Mouse (Mus musculus) limb, embryonic 13.5 days (tissue): ENCODE measurements around the gene Mysm1. TPM values are rescaled to one million over a fixed set of nuclear protein-coding genes. Genes with fewer than 3 reads are reported as not detected.

Experiments
- ATAC-seq: fragments of 200-750 bp; cut with Nextera tagmentation; 2 replicates; pipeline ENCODE4 v1.8.0; 2017; ENCODE audit warnings: low read depth, moderate number of reproducible peaks, moderate TSS enrichment; ENCODE audit not compliant: low FRiP score
- H3K27ac ChIP-seq: fragments of 300-500 bp; sonication (generic); 2 replicates; pipeline ENCODE4 v1.5.1; 2015; ENCODE audit warnings: inconsistent platforms, mild to moderate bottlenecking, moderate library complexity
- H3K27me3 ChIP-seq: fragments of 300-500 bp; sonication (generic); 2 replicates; pipeline ENCODE4 v1.6.1; 2015; ENCODE audit warnings: mild to moderate bottlenecking, inconsistent platforms
- H3K36me3 ChIP-seq: fragments of 300-500 bp; sonication (generic); 2 replicates; pipeline ENCODE4 v1.6.1; 2015; ENCODE audit warnings: inconsistent platforms, mild to moderate bottlenecking, moderate library complexity
- H3K4me1 ChIP-seq: fragments of 300-500 bp; sonication (generic); 2 replicates; pipeline ENCODE4 v1.6.1; 2015; ENCODE audit warnings: inconsistent platforms
- H3K4me2 ChIP-seq: fragments of 300-500 bp; sonication (generic); replicated peaks from 2 replicates; pipeline ENCODE4 v1.6.1; 2015; ENCODE audit warnings: inconsistent platforms, mild to moderate bottlenecking, moderate library complexity
- H3K4me3 ChIP-seq: fragments of 300-500 bp; sonication (generic); 2 replicates; pipeline ENCODE4 v1.5.1; 2015; ENCODE audit warnings: moderate library complexity, mild to moderate bottlenecking, inconsistent platforms
- H3K9ac ChIP-seq: fragments of 300-500 bp; sonication (generic); 2 replicates; pipeline ENCODE4 v1.6.1; 2015; ENCODE audit warnings: mild to moderate bottlenecking, inconsistent platforms
- H3K9me3 ChIP-seq: fragments of 300-500 bp; sonication (generic); 2 replicates; pipeline ENCODE4 v1.6.1; 2016; ENCODE audit warnings: inconsistent platforms
- WGBS: fragments of 180-500 bp; shearing (Covaris S2); methylation state at CpG from one replicate; pipeline ENCODE4 v1.1.7; 2015; 5-methylcytosine and 5-hydroxymethylcytosine counted together
- polyA plus RNA-seq: library from polyadenylated mRNA; unstranded; fragments of >200 nt; fragmentation: Nextera tagmentation; extraction: Ambion mirVana; gene quantifications from 2 replicates; pipeline ENCODE4 v1.2.1, GENCODE M21; 2015

Mysm1 gene
- polyA plus RNA-seq = 34.2 and 35.3 TPM in 2 replicates

DNA sequence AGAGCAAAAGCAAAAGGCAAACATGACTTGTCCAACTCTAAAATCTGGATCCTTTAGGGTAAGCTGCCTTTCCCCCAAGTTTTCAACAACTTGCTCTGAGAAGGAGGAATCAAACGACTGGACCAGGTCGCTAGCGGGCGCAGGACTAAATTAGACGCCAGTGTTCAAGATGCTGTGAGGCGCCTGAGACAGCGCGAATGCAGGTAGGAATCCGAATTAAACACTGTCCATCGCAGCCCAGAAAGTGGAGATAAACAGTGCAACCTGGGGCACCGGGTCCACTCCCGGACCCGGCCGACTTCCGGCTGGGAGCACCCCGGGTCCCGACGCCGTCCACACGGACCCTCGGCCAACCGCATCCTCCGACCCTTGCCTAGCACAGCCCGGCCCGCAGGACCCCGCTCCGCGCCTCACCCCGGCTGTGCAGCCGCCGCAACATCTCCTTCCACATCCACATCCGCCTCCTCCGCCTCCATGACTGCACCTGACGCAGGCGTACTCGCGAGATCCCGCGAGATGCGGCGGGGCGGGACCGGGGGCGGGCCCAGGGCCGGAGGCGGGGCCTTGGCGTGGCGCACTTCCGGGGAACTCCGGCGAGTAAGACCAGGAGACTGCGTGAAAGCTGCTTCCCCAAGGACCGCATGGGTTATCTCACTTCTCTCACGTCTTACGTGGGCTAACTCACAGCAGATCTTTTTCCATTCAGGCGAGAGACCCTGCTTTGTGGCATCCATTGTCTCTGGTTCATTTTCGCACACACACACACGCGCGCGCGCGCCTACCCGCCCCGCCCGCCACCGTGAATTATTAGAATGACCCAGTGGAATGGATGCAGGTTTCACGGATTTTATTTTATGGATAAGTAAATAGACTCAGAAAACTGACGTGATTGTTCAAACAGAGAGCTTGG lies at the start of gene Mysm1:
Gene Mysm1, minus strand, starts transcription at position 511 of the 910 bp plus-strand sequence.
- Histone ChIP-seq H3K4me1 (peaks cover 15% of the 10 kb centered on the region), H3K36me3 (peaks cover 14% of the 10 kb centered on the region), H3K9me3 (no peaks in the 10 kb centered on the region), H3K27ac (peak within 1 kb of the TSS; percentile 75), H3K4me2 (peak within 1 kb of the TSS; percentile 81), H3K27me3 (no peaks in the 10 kb centered on the region), H3K4me3 (peak within 1 kb of the TSS; percentile 86), H3K9ac (peak within 1 kb of the TSS; percentile 92)
- ATAC-seq = peak; percentile 99
- under 1% methylated on average over 69 of the region's 69 CpGs for WGBS

DNA sequence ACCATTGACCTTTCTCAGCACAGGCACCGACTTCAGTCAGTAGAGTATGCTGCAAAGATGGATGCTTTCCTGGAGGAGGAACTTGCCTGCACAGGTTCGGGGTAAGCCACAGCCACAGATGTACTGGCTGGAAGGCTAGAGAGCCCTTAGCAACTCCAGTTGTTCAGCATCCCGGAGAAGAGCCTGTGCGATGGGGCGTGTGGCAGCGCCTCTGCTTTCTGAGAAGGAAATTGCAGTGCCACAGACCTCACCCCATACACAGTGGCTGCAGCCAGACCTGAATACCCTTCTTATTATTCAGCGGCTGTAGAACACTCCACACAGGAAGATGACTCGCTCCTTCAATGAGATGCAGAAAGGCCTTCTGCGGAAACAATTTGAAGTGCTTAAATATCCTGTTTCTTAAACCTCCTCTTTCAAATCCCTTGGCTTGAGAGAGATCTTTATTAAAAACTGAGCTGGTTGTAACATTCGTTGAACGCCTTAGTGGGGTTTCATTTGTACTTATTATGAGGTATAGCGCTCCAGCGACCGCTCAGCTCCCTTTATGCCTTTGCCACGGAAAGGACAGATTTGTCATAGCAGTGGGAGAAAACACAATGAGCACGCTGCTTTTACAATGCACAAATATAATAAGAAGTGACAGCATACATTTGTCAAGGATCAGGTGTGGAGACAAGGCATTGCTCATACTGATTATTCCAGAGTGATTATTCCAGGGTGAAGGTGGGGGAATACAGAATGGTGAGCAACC lies 47.1 kb upstream of the Mysm1 start:
- no peak for ATAC-seq
- 82% methylated on average over 16 of the region's 16 CpGs for WGBS
- H3K4me3 ChIP-seq = no peak overlapping the region

DNA sequence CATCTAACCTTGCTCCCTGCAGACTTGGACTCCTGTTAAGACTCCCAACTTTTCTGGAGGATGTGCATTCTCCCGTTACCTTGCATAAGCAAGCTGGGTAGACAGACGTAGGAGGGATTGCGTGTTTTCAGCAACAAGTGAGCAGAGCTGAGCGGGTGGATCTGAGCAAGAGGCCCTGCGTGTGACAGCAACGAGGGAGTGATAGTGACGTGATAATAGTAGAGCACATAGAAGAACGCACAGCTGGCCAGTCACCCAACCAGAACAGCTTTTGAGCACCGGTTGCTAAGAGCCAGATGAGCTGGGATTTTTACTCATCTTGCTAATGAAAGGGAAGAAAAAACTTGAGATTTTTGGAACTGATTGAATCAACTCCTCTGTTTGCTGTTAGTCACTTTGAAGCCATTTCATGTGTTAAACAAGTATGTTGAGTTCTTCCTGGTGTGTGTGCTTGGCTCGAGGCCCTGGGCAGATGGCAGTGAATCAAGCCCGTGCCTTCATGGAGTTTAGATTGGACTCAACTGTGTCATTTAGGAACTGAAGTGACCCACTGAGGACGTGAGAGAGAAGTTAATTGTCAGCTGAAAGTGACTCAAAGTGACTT lies 44.6 kb upstream of the Mysm1 start:
- H3K4me1 ChIP-seq = 0 out of 2 replicates have a peak, but pooled peaks cover 7% of the 10 kb centered on the region
- ATAC-seq = no peak
- H3K9ac ChIP-seq = no peak overlapping the region
- H3K27me3 ChIP-seq = no peaks in the 10 kb centered on the region
- H3K9me3 ChIP-seq = no peaks in the 10 kb centered on the region
- no peaks in the 10 kb centered on the region for H3K36me3 ChIP-seq
- H3K27ac ChIP-seq = no peak overlapping the region
- WGBS = 88% methylated on average over 12 of the region's 12 CpGs
- no peak overlapping the region for H3K4me2 ChIP-seq
- no peak overlapping the region for H3K4me3 ChIP-seq

More for the DNA sequence above, 47.1 kb upstream of the Mysm1 start:
- Histone ChIP-seq H3K9me3 (no peaks in the 10 kb centered on the region), H3K9ac (no peak overlapping the region), H3K4me1 (no peaks in the 10 kb centered on the region), H3K36me3 (no peaks in the 10 kb centered on the region), H3K4me2 (no peak overlapping the region), H3K27me3 (no peaks in the 10 kb centered on the region), H3K27ac (no peak overlapping the region)

DNA sequence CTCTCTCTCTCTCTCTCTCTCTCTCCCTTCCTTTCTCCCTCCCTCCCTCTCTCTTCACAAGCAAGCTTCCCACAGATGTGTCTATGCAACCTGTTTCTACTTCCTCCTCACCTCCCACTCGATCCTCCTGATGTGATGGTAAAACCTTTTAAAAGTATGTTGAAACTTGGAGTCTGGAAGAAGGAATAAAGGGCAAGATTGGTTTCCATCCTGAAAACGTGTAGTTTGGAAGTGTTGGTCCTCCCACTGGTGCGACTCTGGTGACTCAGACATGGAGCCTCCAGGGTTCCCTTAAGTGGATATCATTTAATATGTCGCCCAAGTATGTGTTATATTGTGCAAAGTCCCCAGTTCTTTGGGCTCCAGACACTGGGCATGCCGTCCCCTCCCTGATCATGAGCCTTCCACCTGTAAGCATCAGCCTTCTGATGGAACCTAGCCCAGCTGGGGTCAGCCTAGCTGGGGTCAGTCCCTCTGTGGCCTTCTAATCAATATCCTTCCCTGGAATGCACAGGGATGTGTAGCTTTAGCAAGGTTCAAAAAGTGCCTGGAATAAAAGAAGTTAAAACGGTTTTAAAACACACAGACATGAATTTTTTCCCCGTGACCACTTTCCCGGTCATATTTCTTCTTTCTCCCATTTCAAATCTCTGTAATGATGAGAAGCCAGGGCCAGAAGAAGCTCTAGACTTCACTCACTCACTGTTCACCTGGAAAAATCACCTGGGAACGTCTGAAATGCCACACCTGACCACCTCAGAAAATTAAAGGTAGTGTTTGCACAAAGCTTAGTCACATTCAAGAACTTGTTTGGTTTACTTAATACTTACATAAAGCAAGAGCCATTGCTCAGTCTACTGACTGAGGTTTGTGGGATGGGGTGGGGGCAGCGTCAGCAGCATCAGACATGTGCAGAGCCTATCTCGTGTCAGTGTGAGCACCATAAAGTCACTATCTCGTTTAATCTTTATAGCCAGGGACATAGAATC lies 43.0 kb upstream of the Mysm1 start:
- H3K27me3 ChIP-seq = no peaks in the 10 kb centered on the region
- H3K4me1 ChIP-seq = 0 out of 2 replicates have a peak, but pooled peaks cover 7% of the 10 kb centered on the region
- WGBS = 78% methylated on average over 12 of the region's 12 CpGs
- H3K9me3 ChIP-seq = no peaks in the 10 kb centered on the region
- no peak overlapping the region for H3K4me2 ChIP-seq
- H3K36me3 ChIP-seq = no peaks in the 10 kb centered on the region
- H3K4me3 ChIP-seq = no peak overlapping the region
- H3K9ac ChIP-seq = no peak overlapping the region
- ATAC-seq = no peak
- no peak overlapping the region for H3K27ac ChIP-seq

DNA sequence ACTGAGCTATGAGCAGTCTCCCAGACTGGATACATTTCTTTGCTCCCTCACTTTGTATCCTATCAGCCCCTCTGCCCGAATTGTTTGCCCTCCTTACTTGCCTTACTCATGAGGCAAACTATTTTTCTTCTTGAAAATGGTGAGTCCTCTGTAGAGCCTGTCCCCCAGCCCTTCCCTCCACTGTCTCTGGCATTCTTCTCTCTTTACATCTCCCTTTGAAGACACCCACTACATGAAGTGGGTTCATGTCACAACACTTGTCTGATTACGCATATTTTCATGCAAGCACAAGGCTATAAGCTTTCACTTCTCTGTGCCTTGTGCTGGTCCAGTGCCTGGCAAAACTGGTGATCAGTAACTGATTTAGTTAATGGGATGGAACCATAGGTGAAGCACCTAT lies 41.3 kb upstream of the Mysm1 start:
- 90% methylated on average over 2 of the region's 2 CpGs for WGBS
- H3K4me2 ChIP-seq = no peak overlapping the region
- H3K4me3 ChIP-seq = no peak overlapping the region
- 0 out of 2 replicates have a peak, but pooled peaks cover 7% of the 10 kb centered on the region for H3K4me1 ChIP-seq
- H3K36me3 ChIP-seq = no peaks in the 10 kb centered on the region
- H3K27ac ChIP-seq = no peak overlapping the region
- no peak overlapping the region for H3K9ac ChIP-seq
- no peak for ATAC-seq
- H3K27me3 ChIP-seq = no peaks in the 10 kb centered on the region
- no peaks in the 10 kb centered on the region for H3K9me3 ChIP-seq

DNA sequence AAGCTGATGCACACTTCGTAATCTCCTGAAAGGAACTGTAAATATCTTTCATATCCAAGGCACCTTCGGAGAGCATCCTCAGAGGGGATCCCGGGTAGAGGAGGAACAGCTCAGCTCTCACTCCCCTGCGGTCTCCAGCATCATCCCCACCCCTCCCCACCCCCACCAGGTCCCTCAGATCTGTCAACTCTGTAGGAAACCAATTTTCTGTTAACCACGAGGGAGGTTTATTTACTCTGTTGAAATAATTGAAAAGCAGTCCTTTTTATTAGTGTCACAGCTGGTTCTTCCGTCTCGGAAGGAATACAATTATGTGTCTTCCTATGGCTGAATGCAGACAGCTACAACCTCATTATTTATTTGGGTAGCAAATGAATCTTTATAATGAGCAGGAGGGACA lies 39.3 kb upstream of the Mysm1 start:
- H3K9me3 ChIP-seq = no peaks in the 10 kb centered on the region
- no peaks in the 10 kb centered on the region for H3K36me3 ChIP-seq
- no peak overlapping the region for H3K4me3 ChIP-seq
- no peaks in the 10 kb centered on the region for H3K27me3 ChIP-seq
- H3K27ac ChIP-seq = no peak overlapping the region
- WGBS = 35% methylated on average over 7 of the region's 7 CpGs
- 0 out of 2 replicates have a peak, but pooled peaks cover 7% of the 10 kb centered on the region for H3K4me1 ChIP-seq
- no peak overlapping the region for H3K4me2 ChIP-seq
- no peak for ATAC-seq
- no peak overlapping the region for H3K9ac ChIP-seq

DNA sequence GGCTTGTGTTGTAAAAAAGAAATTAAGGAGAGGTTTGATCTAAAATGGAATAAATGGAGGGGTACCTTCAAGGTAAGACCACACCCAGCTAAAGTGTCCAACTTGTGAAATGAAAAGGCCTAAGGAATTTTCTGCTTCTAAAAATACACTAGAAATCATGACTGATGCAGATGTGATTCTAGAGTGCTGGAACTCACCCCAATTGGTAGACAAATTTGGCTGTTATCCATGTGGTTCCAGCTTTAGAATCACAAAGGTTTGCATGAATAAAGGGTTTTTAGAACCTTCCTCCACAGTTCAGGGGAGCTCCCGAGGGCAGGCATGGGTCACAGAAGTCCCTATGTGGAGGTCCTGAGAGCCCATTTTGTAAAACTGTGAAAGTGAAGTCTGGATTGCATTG lies 33.8 kb upstream of the Mysm1 start:
- Histone ChIP-seq H3K27ac (no peak overlapping the region), H3K4me1 (no peaks in the 10 kb centered on the region), H3K27me3 (0 out of 2 replicates have a peak, but pooled peaks cover 2% of the 10 kb centered on the region), H3K4me2 (no peak overlapping the region), H3K9me3 (no peaks in the 10 kb centered on the region), H3K4me3 (no peak overlapping the region), H3K36me3 (no peaks in the 10 kb centered on the region), H3K9ac (no peak overlapping the region)
- WGBS = 77% methylated on average over 1 of the region's 1 CpGs
- no peak for ATAC-seq

DNA sequence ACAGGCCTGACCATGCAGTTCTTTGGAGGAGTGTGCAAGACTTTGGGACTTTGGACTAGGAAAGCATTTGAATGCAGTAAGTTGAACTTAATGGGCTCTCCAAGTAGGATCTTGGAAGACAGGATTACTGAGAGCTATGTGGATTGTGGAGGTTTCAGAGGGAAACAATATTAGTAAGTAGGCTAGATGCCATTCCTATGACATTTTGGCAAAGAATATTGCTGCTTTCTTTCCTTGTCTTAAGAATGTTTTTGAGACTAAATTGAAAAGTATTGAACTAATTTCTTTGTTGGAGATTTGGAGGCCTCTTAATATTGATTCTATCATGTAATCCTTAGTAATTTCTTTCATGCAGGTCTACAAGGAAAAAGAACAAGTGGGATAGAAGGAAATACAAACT lies 33.4 kb upstream of the Mysm1 start:
- H3K4me3 ChIP-seq = no peak overlapping the region
- H3K9ac ChIP-seq = no peak overlapping the region
- H3K4me1 ChIP-seq = no peaks in the 10 kb centered on the region
- no peaks in the 10 kb centered on the region for H3K9me3 ChIP-seq
- no peaks in the 10 kb centered on the region for H3K36me3 ChIP-seq
- no peak for ATAC-seq
- H3K27me3 ChIP-seq = 0 out of 2 replicates have a peak, but pooled peaks cover 2% of the 10 kb centered on the region
- no peak overlapping the region for H3K27ac ChIP-seq
- no peak overlapping the region for H3K4me2 ChIP-seq

DNA sequence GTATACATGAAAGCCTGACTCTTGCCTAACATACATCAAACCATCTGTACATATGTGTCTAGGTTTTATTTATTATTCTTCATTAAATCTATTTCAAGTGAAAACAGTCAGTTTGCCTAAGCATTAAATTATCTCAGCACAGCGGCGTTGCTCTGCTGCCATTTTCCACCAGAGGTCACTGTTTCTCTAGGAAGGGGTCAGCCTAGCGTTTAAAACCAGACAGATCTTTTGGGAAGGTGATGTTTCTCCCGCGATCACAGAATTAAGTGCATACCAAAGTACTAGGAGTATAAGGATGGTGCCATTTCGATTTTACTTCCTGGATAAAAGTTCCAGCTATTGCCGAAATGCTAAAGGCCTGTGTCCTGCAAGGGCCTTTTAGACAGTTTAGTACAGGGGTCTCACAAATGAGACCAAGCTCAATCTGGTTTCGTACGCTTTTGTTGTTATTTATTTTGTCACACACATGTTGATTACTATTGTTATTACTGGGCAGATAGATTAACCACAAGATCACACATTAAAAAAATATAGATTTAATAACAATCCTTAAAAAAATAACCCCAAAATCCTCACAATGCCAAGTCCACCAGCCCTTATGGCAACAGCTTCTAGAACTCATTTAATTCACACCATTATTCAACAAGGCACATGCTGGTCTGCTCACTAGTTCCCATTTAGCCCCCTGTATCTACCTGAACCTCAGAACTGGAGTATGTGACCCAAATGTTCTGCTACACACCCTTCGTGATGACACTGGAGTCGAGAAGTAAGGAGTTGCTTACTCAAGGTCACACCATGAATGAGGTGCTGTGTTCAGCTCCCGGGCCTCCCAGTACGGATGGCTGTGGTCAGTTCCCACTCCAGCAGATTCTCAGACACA lies 29.5 kb upstream of the Mysm1 start:
- 46% methylated on average over 13 of the region's 13 CpGs for WGBS
- no peaks in the 10 kb centered on the region for H3K4me1 ChIP-seq

DNA sequence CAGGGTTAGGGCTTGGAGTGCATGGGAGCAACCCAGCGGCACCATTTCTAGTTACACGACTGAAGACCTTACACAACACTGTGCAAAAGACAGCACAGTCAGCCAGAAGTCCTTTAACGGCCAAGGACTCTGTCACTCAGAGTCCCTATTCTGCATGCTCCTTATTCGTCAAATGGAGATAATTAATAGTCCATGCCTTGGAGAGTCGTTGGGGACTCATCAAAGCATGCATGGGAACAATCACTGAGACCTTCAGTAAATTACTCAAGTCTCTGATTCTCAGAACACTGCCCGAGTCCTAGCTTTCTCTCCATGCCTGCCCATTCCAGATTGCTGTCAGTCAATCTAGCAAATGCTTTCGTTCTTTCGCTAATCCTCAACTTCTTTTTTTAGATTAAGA lies 28.9 kb upstream of the Mysm1 start:
- Histone ChIP-seq H3K27ac (no peak overlapping the region), H3K9me3 (no peaks in the 10 kb centered on the region), H3K4me2 (no peak overlapping the region), H3K9ac (no peak overlapping the region), H3K27me3 (0 out of 2 replicates have a peak, but pooled peaks cover 2% of the 10 kb centered on the region), H3K36me3 (no peaks in the 10 kb centered on the region), H3K4me1 (no peaks in the 10 kb centered on the region), H3K4me3 (no peak overlapping the region)
- no peak for ATAC-seq
- WGBS = 43% methylated on average over 8 of the region's 8 CpGs

More for the DNA sequence above, 29.5 kb upstream of the Mysm1 start:
- Histone ChIP-seq H3K27me3 (0 out of 2 replicates have a peak, but pooled peaks cover 2% of the 10 kb centered on the region), H3K27ac (no peak overlapping the region), H3K36me3 (no peaks in the 10 kb centered on the region), H3K9ac (no peak overlapping the region), H3K9me3 (no peaks in the 10 kb centered on the region), H3K4me3 (no peak overlapping the region), H3K4me2 (no peak overlapping the region)
- peak; percentile 75; the same call in 1 of the 2 replicates for ATAC-seq
